Comparison of ENCODE assay signal across 28 mouse cellular contexts in the genomic region with DNA sequence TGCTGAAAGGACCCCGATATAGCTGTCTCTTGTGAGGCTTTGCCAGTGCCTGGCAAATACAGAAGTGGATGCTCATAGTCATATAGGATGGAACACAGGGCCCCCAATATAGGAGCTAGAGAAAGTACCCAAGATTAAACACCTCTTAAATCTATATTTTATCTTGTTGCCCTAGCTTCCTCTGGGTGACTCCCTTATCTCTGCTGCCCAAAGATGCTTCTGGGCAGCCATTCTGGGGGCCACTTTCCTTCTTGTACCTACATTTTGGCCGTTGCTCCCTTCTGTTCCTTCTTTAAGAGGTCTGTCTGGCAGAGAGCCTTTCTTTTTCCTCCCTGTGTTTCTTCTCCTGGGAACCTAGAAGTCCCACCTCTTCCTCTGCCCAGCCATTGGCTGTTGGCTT. TPM values are rescaled to one million over a fixed set of nuclear protein-coding genes. Genes with fewer than 3 reads are reported as not detected.
DNase-seq lines count a peak whose midpoint lies in the region; ATAC-seq and TF ChIP-seq lines count a peak whose summit lies in the region.
"Had no signal": no experiment of that assay in that cellular context is flagged by ENCODE, and none has a peak within 500 bp of the region (broad histone marks: within the 10 kb centered on the region; RNA-seq: fewer than 3 reads in every experiment).

No protein-coding gene starts in this region.

- no peaks in the 10 kb centered on the region for H3K9me3 ChIP-seq in liver, embryonic 12.5 days (replicated peaks)
- H3K9me3 ChIP-seq in liver, postnatal 0 days (ENCODE audit: low read length) = no peaks in the 10 kb centered on the region
- no peaks in the 10 kb centered on the region for H3K9me3 ChIP-seq in liver, embryonic 13.5 days (replicated peaks)
- H3K9me3 ChIP-seq in liver, embryonic 15.5 days (replicated peaks) = no peaks in the 10 kb centered on the region
- H3K9me3 ChIP-seq: embryonic facial prominence, embryonic 10.5 days; embryonic facial prominence, embryonic 12.5 days; forebrain, embryonic 13.5 days; forebrain, embryonic 15.5 days had no signal

- no peak for TF ChIP-seq EP300 in liver, postnatal 0 days (IDR thresholded peaks at IDR 0.05; ENCODE audit: low read depth)

- H3K4me1 ChIP-seq in liver, embryonic 12.5 days = peaks cover 33% of the 10 kb centered on the region
- no peaks in the 10 kb centered on the region; the same call in 1 of the 2 replicates for H3K4me1 ChIP-seq in liver, postnatal 0 days (ENCODE audit: insufficient read depth)
- H3K4me1 ChIP-seq in liver, embryonic 13.5 days (replicated peaks) = peaks cover 42% of the 10 kb centered on the region
- H3K4me1 ChIP-seq in liver, embryonic 15.5 days (replicated peaks) = peaks cover 20% of the 10 kb centered on the region
- H3K4me1 ChIP-seq: embryonic facial prominence, embryonic 10.5 days; embryonic facial prominence, embryonic 12.5 days; forebrain, embryonic 13.5 days; forebrain, embryonic 15.5 days had no signal

- DNase-seq in liver, postnatal 0 days = no peak
- DNase-seq in liver, embryonic 13.5 days = peak; percentile 20
- DNase-seq in heart, adult 9 months (ENCODE audit: low spot score in 2 of 2) = no peak
- no peak for DNase-seq in lung, postnatal 10 days
- DNase-seq in frontal cortex, postnatal 14 days (ENCODE audit: low spot score in 2 of 2) = no peak
- DNase-seq: adrenal gland, adult 8-10 months; adrenal gland, postnatal 14 days; adrenal gland, postnatal 36 days; cerebellum, adult 11-12 months; cerebellum, adult 2 months; cerebellum, adult 9-10 months; cerebellum, postnatal 10 days; cerebellum, postnatal 25 days; forebrain, postnatal 0 days had no signal

- 50% methylated on average over 2 of the region's 2 CpGs for WGBS in liver, embryonic 12.5 days (ENCODE audit: insufficient replicate concordance)
- WGBS in liver, postnatal 0 days (ENCODE audit: insufficient replicate concordance) = 69% methylated on average over 2 of the region's 2 CpGs
- 45% methylated on average over 2 of the region's 2 CpGs for WGBS in liver, embryonic 13.5 days (ENCODE audit: insufficient replicate concordance)
- 52% methylated on average over 2 of the region's 2 CpGs for WGBS in liver, embryonic 15.5 days (ENCODE audit: insufficient replicate concordance)

- no peak overlapping the region for H3K27ac ChIP-seq in liver, embryonic 12.5 days
- no peak overlapping the region for H3K27ac ChIP-seq in liver, postnatal 0 days (ENCODE audit: low read depth)
- no peak overlapping the region for H3K27ac ChIP-seq in liver, embryonic 13.5 days
- H3K27ac ChIP-seq in liver, embryonic 15.5 days (replicated peaks) = no peak overlapping the region
- H3K27ac ChIP-seq: embryonic facial prominence, embryonic 10.5 days; embryonic facial prominence, embryonic 12.5 days; forebrain, embryonic 13.5 days; forebrain, embryonic 15.5 days had no signal

- peak overlapping the region; percentile 40 for H3K4me2 ChIP-seq in liver, embryonic 12.5 days
- H3K4me2 ChIP-seq in liver, postnatal 0 days (ENCODE audit: low read depth, low read length) = no peak overlapping the region
- H3K4me2 ChIP-seq in liver, embryonic 13.5 days = peak overlapping the region; percentile 40
- peak overlapping the region; percentile 41 for H3K4me2 ChIP-seq in liver, embryonic 15.5 days
- H3K4me2 ChIP-seq: embryonic facial prominence, embryonic 12.5 days; forebrain, embryonic 13.5 days; forebrain, embryonic 15.5 days had no signal

- ATAC-seq in liver, embryonic 12.5 days = peak; percentile 67
- ATAC-seq in liver, postnatal 0 days = no peak
- peak; percentile 77 for ATAC-seq in liver, embryonic 13.5 days (ENCODE audit: low read depth)
- ATAC-seq in liver, embryonic 15.5 days (ENCODE audit: insufficient read depth) = no peak; the same call in 1 of the 2 replicates
- peak; percentile 54 for ATAC-seq in megakaryocyte-erythroid progenitor cell, adult 5-6 weeks (replicated peaks; ENCODE audit: low FRiP score, low TSS enrichment, poor library complexity, severe bottlenecking)
- ATAC-seq: activated CD4-positive, CD25-positive, alpha-beta regulatory T cell, adult 4 months; forebrain, embryonic 13.5 days; forebrain, embryonic 15.5 days; forebrain, postnatal 0 days; Patski had no signal

- H3K9ac ChIP-seq in liver, embryonic 12.5 days = no peak overlapping the region
- H3K9ac ChIP-seq in liver, postnatal 0 days (replicated peaks) = no peak overlapping the region
- no peak overlapping the region for H3K9ac ChIP-seq in liver, embryonic 13.5 days
- no peak overlapping the region for H3K9ac ChIP-seq in liver, embryonic 15.5 days
- H3K9ac ChIP-seq: embryonic facial prominence, embryonic 12.5 days; forebrain, embryonic 13.5 days; forebrain, embryonic 15.5 days; forebrain, postnatal 0 days had no signal

- H3K4me3 ChIP-seq in liver, embryonic 12.5 days = no peak overlapping the region; the same call in 1 of the 2 replicates
- H3K4me3 ChIP-seq in liver, postnatal 0 days (ENCODE audit: low read depth, low read length) = no peak overlapping the region
- no peak overlapping the region for H3K4me3 ChIP-seq in liver, embryonic 13.5 days (replicated peaks)
- H3K4me3 ChIP-seq in liver, embryonic 15.5 days (replicated peaks) = no peak overlapping the region
- H3K4me3 ChIP-seq: embryonic facial prominence, embryonic 10.5 days; embryonic facial prominence, embryonic 12.5 days; forebrain, embryonic 13.5 days; forebrain, embryonic 15.5 days had no signal

- no peaks in the 10 kb centered on the region for H3K27me3 ChIP-seq in liver, embryonic 12.5 days (replicated peaks)
- H3K27me3 ChIP-seq in liver, postnatal 0 days (ENCODE audit: insufficient read depth, low read length) = no peaks in the 10 kb centered on the region
- no peaks in the 10 kb centered on the region for H3K27me3 ChIP-seq in liver, embryonic 13.5 days
- no peaks in the 10 kb centered on the region for H3K27me3 ChIP-seq in liver, embryonic 15.5 days
- H3K27me3 ChIP-seq: embryonic facial prominence, embryonic 12.5 days; forebrain, embryonic 13.5 days; forebrain, embryonic 15.5 days; Patski had no signal

- no peaks in the 10 kb centered on the region for H3K36me3 ChIP-seq in liver, embryonic 12.5 days
- no peaks in the 10 kb centered on the region for H3K36me3 ChIP-seq in liver, postnatal 0 days (replicated peaks; ENCODE audit: insufficient read depth, low read length)
- H3K36me3 ChIP-seq in liver, embryonic 13.5 days = no peaks in the 10 kb centered on the region
- H3K36me3 ChIP-seq in liver, embryonic 15.5 days (replicated peaks) = no peaks in the 10 kb centered on the region
- H3K36me3 ChIP-seq: forebrain, embryonic 15.5 days had no signal

- no peak for TF ChIP-seq CTCF in liver, postnatal 0 days (IDR thresholded peaks at IDR 0.05; ENCODE audit: low read depth)

RNA-seq across cellular contexts. Expression of gene Mthfd2l, which starts 14.5 kb away (rescaled TPM):
- 11.4 and 13.9 TPM in 2 replicates for polyA plus RNA-seq in liver, embryonic 12.5 days (2016; fragmentation: Nextera tagmentation; extraction: Ambion mirVana)
- 8.3 and 9.5 TPM in 2 replicates for polyA plus RNA-seq in liver, postnatal 0 days (2015; fragmentation: Nextera tagmentation; extraction: Ambion mirVana)
- 9.7 and 10.0 TPM in 2 replicates for polyA plus RNA-seq in liver, embryonic 13.5 days (2015; fragmentation: Nextera tagmentation; extraction: Ambion mirVana)
- polyA plus RNA-seq in liver, embryonic 15.5 days (2015; fragmentation: Nextera tagmentation; extraction: Ambion mirVana) = 5.3 and 6.7 TPM in 2 replicates
- total RNA-seq in megakaryocyte-erythroid progenitor cell, adult 5-6 weeks (2014; fragmentation: Nextera tagmentation) = 20.6 and 24.1 TPM in 2 replicates
- total RNA-seq in megakaryocyte-erythroid progenitor cell, adult 5-6 weeks (2017) = 16.1 and 19.1 TPM in 2 replicates

RNA-seq across cellular contexts. Expression of gene Cxcl2, which starts 41.8 kb away (rescaled TPM):
- polyA plus RNA-seq in liver, embryonic 12.5 days (2016; fragmentation: Nextera tagmentation; extraction: Ambion mirVana) = 0.44 TPM in 1 of 2 replicates, not detected in the other
- polyA plus RNA-seq in liver, postnatal 0 days (2015; fragmentation: Nextera tagmentation; extraction: Ambion mirVana) = 0.13 TPM in 1 of 2 replicates, not detected in the other
- polyA plus RNA-seq in liver, embryonic 13.5 days (2015; fragmentation: Nextera tagmentation; extraction: Ambion mirVana) = not detected in 2 replicates
- polyA plus RNA-seq in liver, embryonic 15.5 days (2015; fragmentation: Nextera tagmentation; extraction: Ambion mirVana) = not detected in 2 replicates
- not detected in 2 replicates for total RNA-seq in megakaryocyte-erythroid progenitor cell, adult 5-6 weeks (2014; fragmentation: Nextera tagmentation)
- 5.2 and 9.9 TPM in 2 replicates for total RNA-seq in megakaryocyte-erythroid progenitor cell, adult 5-6 weeks (2017)
- total RNA-seq: ES-E14; forebrain, postnatal 0 days had no signal
- polyA plus RNA-seq: activated CD4-positive, CD25-positive, alpha-beta regulatory T cell, adult 4 months; C2C12; cerebellum, adult 2 months; embryonic facial prominence, embryonic 10.5 days; embryonic facial prominence, embryonic 12.5 days; embryonic facial prominence, embryonic 14.5 days; forebrain, embryonic 11.5 days; forebrain, embryonic 13.5 days; forebrain, embryonic 15.5 days; forebrain, postnatal 0 days had no signal

RNA-seq across cellular contexts. Expression of gene Cxcl1, which starts 54.4 kb away (rescaled TPM):
- polyA plus RNA-seq in liver, embryonic 12.5 days (2016; fragmentation: Nextera tagmentation; extraction: Ambion mirVana) = 0.21 and 0.24 TPM in 2 replicates
- 2.1 and 2.2 TPM in 2 replicates for polyA plus RNA-seq in liver, postnatal 0 days (2015; fragmentation: Nextera tagmentation; extraction: Ambion mirVana)
- polyA plus RNA-seq in liver, embryonic 13.5 days (2015; fragmentation: Nextera tagmentation; extraction: Ambion mirVana) = 0.78 and 1.5 TPM in 2 replicates
- 2.7 and 3.1 TPM in 2 replicates for polyA plus RNA-seq in liver, embryonic 15.5 days (2015; fragmentation: Nextera tagmentation; extraction: Ambion mirVana)
- not detected in 2 replicates for total RNA-seq in megakaryocyte-erythroid progenitor cell, adult 5-6 weeks (2014; fragmentation: Nextera tagmentation)
- 1.5 TPM in 1 of 2 replicates, not detected in the other for total RNA-seq in megakaryocyte-erythroid progenitor cell, adult 5-6 weeks (2017)
- total RNA-seq: common myeloid progenitor, adult 5-6 weeks; forebrain, postnatal 0 days had no signal
- polyA plus RNA-seq: activated CD4-positive, CD25-positive, alpha-beta regulatory T cell, adult 4 months; forebrain, embryonic 11.5 days; forebrain, embryonic 13.5 days had no signal

Comparison
In these comparisons a context has a peak if more than half of its experiments do, and no peak if none do; other contexts are left out.
1. ATAC-seq: peak in liver, embryonic 12.5 days (single experiment), liver, embryonic 13.5 days (single experiment) and megakaryocyte-erythroid progenitor cell, adult 5-6 weeks (single experiment); none in liver, postnatal 0 days (single experiment) and liver, embryonic 15.5 days (single experiment).